9 mouse cellular contexts compared by ENCODE assay signal in the genomic region with DNA sequence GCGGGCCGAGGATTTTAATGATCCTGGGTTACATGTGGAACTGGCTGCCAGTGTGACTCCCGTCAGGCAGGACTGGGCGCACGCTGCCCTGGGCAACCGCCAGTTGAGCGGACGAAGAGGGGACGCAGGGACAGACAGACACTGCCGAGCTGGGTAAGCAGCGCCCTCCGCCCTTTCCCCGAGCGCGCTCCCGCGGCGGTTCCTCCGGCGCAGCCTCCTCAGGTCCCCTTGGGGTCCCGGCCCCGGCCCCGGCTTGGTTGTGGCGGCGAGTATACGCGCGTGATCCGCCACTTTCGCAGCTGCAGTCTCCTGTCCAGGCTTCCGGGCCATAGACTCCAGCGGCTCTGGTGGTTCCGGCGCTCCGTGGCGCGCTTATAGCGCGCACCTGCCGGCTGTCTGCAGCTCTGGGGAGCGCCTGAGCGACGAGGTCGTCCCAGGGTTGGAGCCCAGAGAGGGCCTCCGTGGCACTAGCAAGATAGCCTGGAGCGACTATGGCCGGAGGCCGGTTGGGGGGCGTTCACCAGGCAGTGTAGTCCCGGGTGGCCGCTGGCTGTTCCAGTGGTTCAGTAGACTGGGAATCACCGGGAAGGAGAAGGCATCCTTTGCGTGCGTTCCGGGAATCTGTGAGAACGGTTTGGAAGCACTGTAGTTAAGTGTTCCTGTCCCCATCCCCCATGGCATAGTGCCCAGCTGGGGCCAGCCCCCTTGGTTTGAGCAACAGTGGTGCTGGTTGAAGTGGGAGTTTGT. TPM values are rescaled to one million over a fixed set of nuclear protein-coding genes. Genes with fewer than 3 reads are reported as not detected.
DNase-seq lines count a peak whose midpoint lies in the region; ATAC-seq and TF ChIP-seq lines count a peak whose summit lies in the region.
"Had no signal": no experiment of that assay in that cellular context is flagged by ENCODE, and none has a peak within 500 bp of the region (broad histone marks: within the 10 kb centered on the region; RNA-seq: fewer than 3 reads in every experiment).

No protein-coding gene starts in this region.

- peak overlapping the region; percentile 83 for H3K4me2 ChIP-seq in liver, embryonic 14.5 days (ENCODE audit: low read depth)

- H3K27me3 ChIP-seq in kidney, adult 2 months (replicated peaks; ENCODE audit: control insufficient read depth, insufficient read depth, low read length), result no peaks in the 10 kb centered on the region
- H3K27me3 ChIP-seq in liver, embryonic 14.5 days (ENCODE audit: control insufficient read depth, insufficient read depth, low read length), result no peaks in the 10 kb centered on the region
- H3K27me3 ChIP-seq: CH12.LX had no signal

- DNase-seq in left cerebral cortex, adult 2 months (ENCODE audit: extremely low spot score in 1 of 2, low spot score in 2 of 2), result peak; percentile 52 to 54
- DNase-seq in left cerebral cortex, adult 11 months (ENCODE audit: low spot score), result no peak
- DNase-seq in embryo, embryonic 9.5 days (ENCODE audit: extremely low spot score), result peak; percentile 73
- DNase-seq in heart, adult 18-20 months, result peak; percentile 73 to 75
- peak; percentile 60 for DNase-seq in kidney, adult 2 months
- DNase-seq in liver, embryonic 14.5 days (ENCODE audit: low read depth in 3 of 3, low spot score in 3 of 3), result no peak
- DNase-seq in neural tube, embryonic 10.5 days (ENCODE audit: extremely low spot score, low spot score), result peak; percentile 75
- peak; percentile 27 for DNase-seq in testis, postnatal 14 days (ENCODE audit: low spot score)

- intact Hi-C loops in left cerebral cortex, adult 2 months (cut with DNase I), result loop anchor here (5.0 to 10.0 kb wide), 5 partner anchors 67 to 923 kb away; no protein-coding TSS in a partner anchor

- TF ChIP-seq CTCF in left cerebral cortex, adult 2 months (IDR thresholded peaks at IDR 0.05), result no peak
- no peak for TF ChIP-seq CTCF in kidney, adult 2 months (conservative IDR thresholded peaks at IDR 0.05; ENCODE audit: insufficient read depth, insufficient read length, low read depth, low read length)
- TF ChIP-seq CTCF in liver, embryonic 14.5 days (IDR thresholded peaks at IDR 0.05; ENCODE audit: low read depth), result no peak

- TF ChIP-seq POLR2A in kidney, adult 2 months (IDR thresholded peaks at IDR 0.05; ENCODE audit: low read depth, low read length), result no peak

- under 1% methylated on average over 56 of the region's 56 CpGs for WGBS in kidney, adult 2 months
- under 1% methylated on average over 56 of the region's 56 CpGs for WGBS in liver, embryonic 14.5 days (ENCODE audit: insufficient replicate concordance)

- no peaks in the 10 kb centered on the region for H3K9me3 ChIP-seq in liver, embryonic 14.5 days (ENCODE audit: control insufficient read depth, low read length)

- peak overlapping the region; percentile 97 for H3K4me3 ChIP-seq in left cerebral cortex, adult 2 months
- peak overlapping the region; percentile 88 for H3K4me3 ChIP-seq in kidney, adult 2 months (ENCODE audit: insufficient read depth, low read depth, low read length)
- H3K4me3 ChIP-seq in liver, embryonic 14.5 days (ENCODE audit: insufficient read depth in 1 of 2, low read depth in 2 of 2, low read length in 2 of 2), result peak overlapping the region; percentile 69 to 74

- peak overlapping the region; percentile 99 for H3K27ac ChIP-seq in left cerebral cortex, adult 2 months
- H3K27ac ChIP-seq in kidney, adult 2 months (ENCODE audit: insufficient read depth, low read depth, low read length), result peak overlapping the region; percentile 80
- no peak overlapping the region for H3K27ac ChIP-seq in liver, embryonic 14.5 days

- peaks cover 16% of the 10 kb centered on the region; the same call in 1 of the 2 replicates for H3K4me1 ChIP-seq in kidney, adult 2 months (ENCODE audit: control insufficient read depth, insufficient read depth, low read length)
- peaks cover 0 to 19% of the 10 kb centered on the region in 2 experiments; a peak in 2 of 4 replicates for H3K4me1 ChIP-seq in liver, embryonic 14.5 days (replicated peaks; ENCODE audit: control insufficient read depth in 2 of 2, insufficient read depth in 2 of 2, low read length in 1 of 2)

- TF ChIP-seq EP300 in liver, embryonic 14.5 days (IDR thresholded peaks at IDR 0.05; ENCODE audit: low read depth), result no peak

- no peaks in the 10 kb centered on the region for H3K36me3 ChIP-seq in kidney, adult 2 months (ENCODE audit: control insufficient read depth, insufficient read depth, low read length)
- no peaks in the 10 kb centered on the region for H3K36me3 ChIP-seq in liver, embryonic 14.5 days (replicated peaks; ENCODE audit: control insufficient read depth, insufficient read depth, low read depth)

- ATAC-seq in liver, embryonic 14.5 days (ENCODE audit: insufficient read depth), result peak; percentile 55

- peak overlapping the region; percentile 64 for H3K9ac ChIP-seq in liver, embryonic 14.5 days (replicated peaks)

RNA-seq across cellular contexts. Expression of a gene that starts 2.4 kb away (rescaled TPM):
- 10 to 100 TPM; 95.0 to 97.9 TPM for total RNA-seq in left cerebral cortex, adult 2 months (2021)
- total RNA-seq in heart, adult 18-20 months (2021), result 10 to 100 TPM; 28.2 to 29.1 TPM
- polyA plus RNA-seq in kidney, adult 2 months (2012; rRNA removed), result 5.1 and 5.9 TPM in 2 replicates
- 1.1 TPM in 2 replicates for polyA plus RNA-seq in liver, embryonic 14.5 days (2012; rRNA removed)
- 1.2 and 1.9 TPM in 2 replicates for polyA plus RNA-seq in liver, embryonic 14.5 days (2014; fragmentation: Nextera tagmentation; extraction: Ambion mirVana)

Comparison
In these comparisons a context has a peak if more than half of its experiments do, and no peak if none do; other contexts are left out.
1. DNase-seq: peak in left cerebral cortex, adult 2 months (2 of 2), embryo, embryonic 9.5 days (single experiment), heart, adult 18-20 months (2 of 2), kidney, adult 2 months (single experiment), neural tube, embryonic 10.5 days (single experiment) and testis, postnatal 14 days (single experiment); none in left cerebral cortex, adult 11 months (single experiment) and liver, embryonic 14.5 days (0 of 3).
2. Peak in every context shown above with its lines, with median percentiles within 50 percentile points of each other: H3K4me3 ChIP-seq.